Mouse (Mus musculus) hindbrain, embryonic 13.5 days (tissue): ENCODE measurements at regions not wholly inside any gene's neighbourhood (a gene's known extent, or its start where the extent isn't known, plus 50 kb on each side); places are given as distances from the start of the nearest gene placed in this dataset.
A peak's percentile ranks its signal among the peaks of the same experiment; 100 is the strongest.

Experiments used
- ATAC-seq: fragments of 200-750 bp; cut with Nextera tagmentation; 2 replicates; pipeline ENCODE4 v1.8.0; 2017; ENCODE audit warnings: moderate TSS enrichment; ENCODE audit not compliant: low FRiP score
- H3K27ac ChIP-seq: fragments of 300-500 bp; sonication (generic); 2 replicates; pipeline ENCODE4 v1.5.1; 2015; ENCODE audit warnings: inconsistent platforms, mild to moderate bottlenecking, moderate library complexity
- H3K27me3 ChIP-seq: fragments of 300-500 bp; sonication (generic); 2 replicates; pipeline ENCODE4 v1.6.1; 2015; ENCODE audit warnings: mild to moderate bottlenecking, inconsistent platforms
- H3K36me3 ChIP-seq: fragments of 300-500 bp; sonication (generic); 2 replicates; pipeline ENCODE4 v1.6.1; 2015; ENCODE audit warnings: mild to moderate bottlenecking, inconsistent platforms
- H3K4me1 ChIP-seq: fragments of 300-500 bp; sonication (generic); replicated peaks from 2 replicates; pipeline ENCODE4 v1.6.1; 2015; ENCODE audit warnings: inconsistent platforms
- H3K4me2 ChIP-seq: fragments of 300-500 bp; sonication (generic); 2 replicates; pipeline ENCODE4 v1.6.1; 2015; ENCODE audit warnings: inconsistent platforms, mild to moderate bottlenecking, moderate library complexity
- H3K4me3 ChIP-seq: fragments of 300-500 bp; sonication (generic); 2 replicates; pipeline ENCODE4 v1.5.1; 2015; ENCODE audit warnings: mild to moderate bottlenecking, inconsistent platforms
- H3K9ac ChIP-seq: fragments of 300-500 bp; sonication (generic); 2 replicates; pipeline ENCODE4 v1.6.1; 2015; ENCODE audit warnings: mild to moderate bottlenecking, inconsistent platforms
- H3K9me3 ChIP-seq: fragments of 300-500 bp; sonication (generic); 2 replicates; pipeline ENCODE4 v1.6.1; 2016; ENCODE audit warnings: inconsistent platforms
- WGBS: fragments of 180-500 bp; shearing (Covaris S2); methylation state at CpG from one replicate; pipeline ENCODE4 v1.1.7; 2015; 5-methylcytosine and 5-hydroxymethylcytosine counted together

DNA sequence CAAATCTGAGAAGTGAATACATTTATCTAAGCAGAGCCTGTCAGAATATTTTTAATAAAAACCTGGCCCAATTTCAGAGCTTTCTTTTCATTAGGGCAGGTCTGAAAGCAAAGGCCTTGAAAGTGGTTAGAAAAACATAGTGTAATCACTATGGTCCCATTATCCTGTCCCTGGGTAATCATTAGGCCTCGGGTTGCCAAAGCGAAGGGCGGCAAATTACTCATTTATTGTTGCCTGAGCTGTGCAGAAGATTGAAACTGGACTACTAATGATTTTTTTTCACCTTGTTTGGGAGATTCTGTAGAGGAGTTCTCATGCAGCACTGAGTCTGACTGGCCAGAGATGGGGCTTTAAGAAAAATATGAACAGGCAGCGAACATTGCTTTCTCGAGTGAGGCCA, 63.7 kb upstream of the Prkd1 start:
- Histone ChIP-seq H3K4me1 (0 out of 2 replicates have a peak, but pooled peaks cover 2% of the 10 kb centered on the region), H3K27me3 (no peaks in the 10 kb centered on the region), H3K9me3 (no peaks in the 10 kb centered on the region), H3K36me3 (no peaks in the 10 kb centered on the region), H3K9ac (no peak overlapping the region), H3K4me2 (no peak overlapping the region), H3K27ac (no peak overlapping the region), H3K4me3 (no peak overlapping the region)
- no peak for ATAC-seq
- 66% methylated on average over 5 of the region's 5 CpGs for WGBS

DNA sequence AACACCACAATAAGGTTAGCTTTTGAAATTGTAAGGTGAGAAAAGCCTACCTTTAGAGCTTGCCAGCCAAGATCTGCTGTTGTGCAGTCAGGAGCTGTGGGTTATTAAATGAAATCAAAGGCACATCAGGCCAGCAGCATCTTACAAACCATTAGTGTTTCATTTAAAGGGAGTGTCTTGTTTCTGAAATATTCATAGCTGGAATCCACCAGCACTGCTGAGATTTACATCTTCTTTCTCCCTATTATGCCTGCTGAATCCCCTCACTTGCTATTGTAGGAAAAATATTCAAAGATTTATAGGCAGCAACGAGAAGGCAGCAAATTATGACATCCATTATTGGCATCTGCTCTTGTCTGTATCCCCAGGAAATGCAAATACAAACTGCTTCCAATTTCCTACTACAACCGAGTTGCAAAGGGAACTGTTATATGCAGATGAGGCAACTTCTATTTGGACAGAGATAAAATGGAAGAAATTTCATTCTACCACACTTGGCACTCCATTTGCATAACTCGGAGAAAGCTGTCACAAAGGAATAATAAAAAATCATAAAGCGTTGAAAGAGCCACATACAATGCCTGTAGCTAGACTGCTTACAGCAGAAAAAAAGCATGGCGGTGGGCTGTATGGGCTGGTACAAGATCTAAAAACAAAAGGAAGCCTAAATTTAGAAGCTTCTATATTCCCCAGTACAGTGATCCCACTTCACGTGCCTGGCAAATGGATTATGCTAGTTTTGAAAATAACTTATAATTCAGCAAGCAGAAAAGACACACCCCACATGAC, 60.3 kb upstream of the Prkd1 start:
- H3K9me3 ChIP-seq = no peaks in the 10 kb centered on the region
- no peak overlapping the region; the same call in 1 of the 2 replicates for H3K27ac ChIP-seq
- H3K4me3 ChIP-seq = no peak overlapping the region
- no peaks in the 10 kb centered on the region for H3K27me3 ChIP-seq
- 0 out of 2 replicates have a peak, but pooled peaks cover 2% of the 10 kb centered on the region for H3K4me1 ChIP-seq
- H3K36me3 ChIP-seq = no peaks in the 10 kb centered on the region
- WGBS = 65% methylated on average over 6 of the region's 6 CpGs
- H3K4me2 ChIP-seq = no peak overlapping the region
- ATAC-seq = peak; percentile 59
- H3K9ac ChIP-seq = no peak overlapping the region

DNA sequence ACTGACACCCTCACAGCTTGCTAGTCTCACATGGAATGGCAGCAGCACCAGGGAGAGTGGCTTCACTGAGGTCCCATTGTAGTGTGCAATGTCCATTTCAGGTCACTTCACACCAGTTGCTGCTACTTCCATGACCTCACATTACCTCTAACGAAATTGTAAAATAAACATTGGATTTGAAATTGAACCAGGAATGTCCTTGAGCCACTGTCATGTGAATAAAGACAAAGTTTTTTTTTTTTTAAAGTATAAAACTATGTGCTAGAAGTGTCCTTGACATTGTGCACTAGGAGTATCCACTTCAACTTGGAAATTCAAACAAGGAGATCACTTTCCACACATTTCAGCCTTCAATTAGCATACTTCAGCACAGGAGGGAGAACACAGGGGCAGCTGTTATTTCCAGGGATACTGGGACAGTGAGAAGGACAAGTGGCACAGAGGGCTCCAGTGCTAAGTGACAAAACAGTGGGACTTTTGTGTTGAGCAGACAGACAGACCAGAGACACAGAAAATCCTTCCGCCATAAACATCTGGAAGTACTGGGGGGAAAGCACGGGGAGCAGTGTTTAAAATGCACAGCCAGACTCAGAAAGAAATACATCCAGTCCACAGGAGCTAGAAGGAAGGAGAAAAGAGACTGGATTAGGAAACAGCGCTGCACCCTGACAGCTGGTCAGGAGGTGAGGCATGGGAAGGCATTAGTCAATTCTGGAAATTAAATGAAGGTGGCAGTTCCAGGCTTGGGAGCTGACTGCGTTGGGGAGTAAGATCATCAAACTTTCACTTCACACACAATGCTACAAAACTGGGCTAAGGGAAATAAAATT, 49.9 kb upstream of the Prkd1 start:
- no peak for ATAC-seq
- WGBS = 55% methylated on average over 5 of the region's 5 CpGs

More for the DNA sequence above, 49.9 kb upstream of the Prkd1 start:
- no peaks in the 10 kb centered on the region for H3K36me3 ChIP-seq
- H3K9ac ChIP-seq = no peak overlapping the region
- H3K4me3 ChIP-seq = no peak overlapping the region
- H3K27me3 ChIP-seq = no peaks in the 10 kb centered on the region
- no peaks in the 10 kb centered on the region for H3K4me1 ChIP-seq
- H3K9me3 ChIP-seq = no peaks in the 10 kb centered on the region
- H3K4me2 ChIP-seq = no peak overlapping the region
- no peak overlapping the region for H3K27ac ChIP-seq
